Mouse (Mus musculus): ENCODE data around the gene Bora. TPM values are rescaled to one million over a fixed set of nuclear protein-coding genes. Genes with fewer than 3 reads are reported as not detected.

Bora gene
- polyA plus RNA-seq (2012), result 11.7 and 13.0 TPM in 2 replicates

DNA sequence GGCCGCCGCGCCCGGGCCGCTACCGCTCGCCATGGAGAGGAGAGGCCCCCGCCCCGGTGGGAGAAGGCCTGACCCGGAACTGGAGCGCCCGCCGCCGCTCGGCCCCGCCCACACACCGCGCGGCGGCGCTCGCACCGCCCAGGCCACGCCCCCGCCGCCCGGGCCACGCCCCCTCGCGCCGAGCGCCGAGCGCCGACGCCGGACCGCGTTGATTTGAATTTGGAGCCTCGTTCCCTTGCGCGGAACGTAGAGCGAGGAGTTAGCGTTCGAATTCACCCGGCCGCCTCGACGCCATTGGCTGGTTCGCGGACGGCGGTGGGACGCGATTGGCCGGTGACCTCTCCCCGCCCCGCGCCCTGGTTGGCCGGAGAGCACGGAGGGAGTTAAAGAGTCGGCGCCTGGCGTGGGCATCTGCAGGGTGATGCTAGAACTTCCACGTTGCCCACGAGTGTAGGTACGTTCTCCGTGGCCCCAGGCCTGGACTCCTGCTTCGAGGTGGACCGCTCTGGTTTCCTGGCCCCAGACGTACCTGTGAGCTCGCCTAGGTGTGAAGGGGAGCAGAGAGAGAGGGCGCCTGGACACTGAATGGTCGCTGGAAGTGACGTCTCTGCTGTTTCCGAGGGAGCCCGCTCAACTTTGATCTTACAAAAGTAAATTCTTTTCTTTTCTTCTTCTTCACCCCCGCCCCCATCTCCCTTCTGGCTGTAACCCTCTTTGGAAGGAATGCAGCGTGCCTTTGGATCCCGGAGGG, at the start of gene Bora, which contains the start of gene Mzt1:
Gene Bora (plus strand): TSS at position 192 of the 751 bp plus-strand sequence.
Gene Mzt1 (minus strand): TSS at position 104 of the 751 bp plus-strand sequence.

DNA sequence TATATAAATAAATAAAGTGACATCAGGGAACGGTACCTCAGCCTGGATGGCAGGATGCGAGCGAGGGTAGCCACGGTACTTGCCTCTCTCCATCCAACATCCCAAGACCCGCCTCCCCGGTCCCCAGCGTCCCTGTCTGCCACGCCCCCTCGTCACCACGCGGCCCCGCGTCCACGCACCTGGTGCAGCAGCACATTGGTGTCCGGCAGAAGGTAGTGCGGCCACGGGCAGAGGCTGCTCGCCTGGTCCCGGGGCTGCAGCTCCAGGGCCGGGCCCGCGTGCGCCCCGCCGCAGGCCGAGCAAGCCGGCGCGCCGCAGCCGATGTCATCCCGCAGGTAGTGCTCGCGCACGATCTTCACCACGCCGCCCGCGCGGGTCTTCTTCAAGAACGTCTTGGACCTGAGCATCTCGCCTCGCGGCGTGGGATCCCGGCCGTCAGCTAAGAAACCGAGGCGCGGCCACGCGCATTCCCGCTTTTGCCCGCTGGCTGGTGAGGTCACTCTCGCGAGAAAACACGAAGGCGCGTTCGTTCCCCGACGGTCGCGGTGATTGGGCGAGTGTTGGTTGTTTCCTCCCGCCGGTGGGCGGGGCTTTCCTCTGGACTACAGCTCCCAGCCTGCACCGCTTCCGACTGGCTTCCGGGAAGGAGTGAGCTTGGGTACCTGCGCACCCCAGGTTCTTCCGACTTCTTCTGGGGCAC, 53.4 kb downstream of the Bora start, which contains the start of the genes Pibf1 and Dis3:
Gene Pibf1 (plus strand): TSS at position 158 of the 700 bp plus-strand sequence.
Gene Dis3 (minus strand): TSS at position 504 of the 700 bp plus-strand sequence.

Other genes with a start within 250 kb of the Bora start
- gene Rpl36a-ps1, start 51.9 kb upstream of the Bora start, polyA plus RNA-seq (2012), result 0.55 and 1.3 TPM in 2 replicates
- gene Mzt1, start 88 bp upstream of the Bora start, polyA plus RNA-seq (2012), result 18.9 and 23.3 TPM in 2 replicates
- 1.1 and 1.8 TPM in 2 replicates for gene Pibf1, start 53.2 kb downstream of the Bora start, polyA plus RNA-seq (2012)
- 11.0 and 14.1 TPM in 2 replicates for gene Dis3, start 53.5 kb downstream of the Bora start, polyA plus RNA-seq (2012)